Comparison of ENCODE assay signal across 26 mouse cellular contexts in genomic region chr6:108699679-108700078, GRCm38 (mm10). TPM values are rescaled to one million over a fixed set of nuclear protein-coding genes. Genes with fewer than 3 reads are reported as not detected.
DNase-seq lines count a peak whose midpoint lies in the region; ATAC-seq and TF ChIP-seq lines count a peak whose summit lies in the region.
"Had no signal": no experiment of that assay in that cellular context is flagged by ENCODE, and none has a peak within 500 bp of the region (broad histone marks: within the 10 kb centered on the region; RNA-seq: fewer than 3 reads in every experiment).

No protein-coding gene starts in this region.

- no peak overlapping the region for H3K9ac ChIP-seq in embryonic facial prominence, embryonic 11.5 days (replicated peaks; ENCODE audit: low read length)
- no peak overlapping the region for H3K9ac ChIP-seq in midbrain, embryonic 13.5 days (replicated peaks)
- H3K9ac ChIP-seq in stomach, postnatal 0 days (ENCODE audit: low read length), result no peak overlapping the region
- H3K9ac ChIP-seq: embryonic facial prominence, embryonic 13.5 days; hindbrain, embryonic 14.5 days; liver, embryonic 12.5 days; liver, postnatal 0 days had no signal

- no peak for TF ChIP-seq EP300 in stomach, postnatal 0 days (optimal IDR thresholded peaks at IDR 0.05)

- H3K9me3 ChIP-seq in embryonic facial prominence, embryonic 11.5 days (replicated peaks; ENCODE audit: control insufficient read depth, low read length), result no peaks in the 10 kb centered on the region
- no peaks in the 10 kb centered on the region for H3K9me3 ChIP-seq in embryonic facial prominence, embryonic 10.5 days
- H3K9me3 ChIP-seq in midbrain, embryonic 10.5 days (replicated peaks), result no peaks in the 10 kb centered on the region
- no peaks in the 10 kb centered on the region for H3K9me3 ChIP-seq in midbrain, embryonic 13.5 days
- no peaks in the 10 kb centered on the region for H3K9me3 ChIP-seq in stomach, postnatal 0 days (ENCODE audit: control insufficient read depth, low read length)
- H3K9me3 ChIP-seq: embryonic facial prominence, embryonic 13.5 days; liver, embryonic 12.5 days had no signal

- H3K4me3 ChIP-seq in embryonic facial prominence, embryonic 11.5 days (ENCODE audit: low read depth, low read length), result no peak overlapping the region
- no peak overlapping the region for H3K4me3 ChIP-seq in embryonic facial prominence, embryonic 10.5 days
- no peak overlapping the region for H3K4me3 ChIP-seq in midbrain, embryonic 10.5 days
- no peak overlapping the region for H3K4me3 ChIP-seq in midbrain, embryonic 13.5 days (replicated peaks)
- no peak overlapping the region for H3K4me3 ChIP-seq in stomach, postnatal 0 days (ENCODE audit: low read depth, low read length)
- H3K4me3 ChIP-seq: embryonic facial prominence, embryonic 13.5 days; liver, embryonic 12.5 days had no signal

- H3K4me1 ChIP-seq in embryonic facial prominence, embryonic 11.5 days (ENCODE audit: control insufficient read depth, insufficient read depth, low read length), result no peaks in the 10 kb centered on the region; the same call in 1 of the 2 replicates
- peaks cover 32% of the 10 kb centered on the region for H3K4me1 ChIP-seq in embryonic facial prominence, embryonic 10.5 days
- peaks cover 46% of the 10 kb centered on the region for H3K4me1 ChIP-seq in midbrain, embryonic 10.5 days
- H3K4me1 ChIP-seq in midbrain, embryonic 13.5 days (replicated peaks), result peaks cover 30% of the 10 kb centered on the region
- no peaks in the 10 kb centered on the region for H3K4me1 ChIP-seq in stomach, postnatal 0 days (replicated peaks; ENCODE audit: control insufficient read depth, insufficient read depth)

- no peak overlapping the region for H3K4me2 ChIP-seq in embryonic facial prominence, embryonic 11.5 days (ENCODE audit: low read depth, low read length)
- no peak overlapping the region for H3K4me2 ChIP-seq in midbrain, embryonic 13.5 days (replicated peaks)
- H3K4me2 ChIP-seq in stomach, postnatal 0 days (replicated peaks; ENCODE audit: low read depth), result no peak overlapping the region

- H3K36me3 ChIP-seq in embryonic facial prominence, embryonic 11.5 days (replicated peaks; ENCODE audit: control insufficient read depth, insufficient read depth, low read depth, low read length), result no peaks in the 10 kb centered on the region
- no peaks in the 10 kb centered on the region for H3K36me3 ChIP-seq in embryonic facial prominence, embryonic 10.5 days (replicated peaks)
- no peaks in the 10 kb centered on the region for H3K36me3 ChIP-seq in midbrain, embryonic 10.5 days
- H3K36me3 ChIP-seq in midbrain, embryonic 13.5 days, result no peaks in the 10 kb centered on the region
- no peaks in the 10 kb centered on the region for H3K36me3 ChIP-seq in stomach, postnatal 0 days (ENCODE audit: control insufficient read depth, insufficient read depth, low read length)
- H3K36me3 ChIP-seq: embryonic facial prominence, embryonic 13.5 days; liver, embryonic 12.5 days had no signal

- WGBS in embryonic facial prominence, embryonic 11.5 days, result 62% methylated on average over 3 of the region's 3 CpGs
- WGBS in embryonic facial prominence, embryonic 10.5 days, result 73% methylated on average over 3 of the region's 3 CpGs
- 66% methylated on average over 3 of the region's 3 CpGs for WGBS in midbrain, embryonic 10.5 days
- WGBS in midbrain, embryonic 13.5 days, result 74% methylated on average over 3 of the region's 3 CpGs
- WGBS in stomach, postnatal 0 days, result 67% methylated on average over 3 of the region's 3 CpGs

- no peak for DNase-seq in embryonic facial prominence, embryonic 11.5 days (ENCODE audit: low spot score)
- DNase-seq in embryonic facial prominence, embryonic 10.5 days (ENCODE audit: low spot score), result no peak
- DNase-seq in midbrain, embryonic 10.5 days (ENCODE audit: low spot score), result no peak
- peak; percentile 84 for DNase-seq in MEL-GATA-1-ER (ENCODE audit: extremely low read depth, low read depth)
- no peak for DNase-seq in stomach, postnatal 0 days (ENCODE audit: low spot score)
- no peak for DNase-seq in right cerebral cortex, postnatal 25 days
- no peak for DNase-seq in kidney, adult 8-10 months
- DNase-seq: adrenal gland, adult 8-10 months; cerebellum, adult 8-10 months; cerebellum, postnatal 25 days; gastrocnemius, postnatal 25 days; heart, adult 18-20 months; heart, postnatal 4 days; kidney, adult 18-20 months; kidney, postnatal 36 days; left cerebral cortex, postnatal 4 days; liver, postnatal 0 days; lung, postnatal 36 days; spleen, adult 18-20 months; thymus, adult 18-20 months; thymus, postnatal 36 days had no signal

- H3K27me3 ChIP-seq in embryonic facial prominence, embryonic 11.5 days (ENCODE audit: control insufficient read depth, insufficient read depth, low read length), result no peaks in the 10 kb centered on the region
- H3K27me3 ChIP-seq in embryonic facial prominence, embryonic 10.5 days (replicated peaks; ENCODE audit: low read depth, poor library complexity, severe bottlenecking), result peaks cover 25% of the 10 kb centered on the region
- peaks cover 8% of the 10 kb centered on the region for H3K27me3 ChIP-seq in midbrain, embryonic 10.5 days (ENCODE audit: low read depth, poor library complexity, severe bottlenecking)
- H3K27me3 ChIP-seq in midbrain, embryonic 13.5 days, result 0 out of 2 replicates have a peak, but pooled peaks cover 4% of the 10 kb centered on the region
- H3K27me3 ChIP-seq in stomach, postnatal 0 days (ENCODE audit: control insufficient read depth, insufficient read depth, low read length), result no peaks in the 10 kb centered on the region
- H3K27me3 ChIP-seq: embryonic facial prominence, embryonic 13.5 days had no signal

- 0 out of 2 replicates have a peak, but pooled peaks have one; percentile 7 for ATAC-seq in embryonic facial prominence, embryonic 11.5 days (replicated peaks; ENCODE audit: insufficient number of reproducible peaks, low FRiP score, low TSS enrichment, low read depth)
- ATAC-seq in midbrain, embryonic 13.5 days, result no peak
- peak; percentile 30; the same call in 1 of the 2 replicates for ATAC-seq in stomach, postnatal 0 days (ENCODE audit: low FRiP score, low TSS enrichment)
- ATAC-seq: inflammation-experienced regulatory T-cells, adult 6 months; liver, embryonic 12.5 days; liver, postnatal 0 days had no signal

- no peak for TF ChIP-seq CTCF in stomach, postnatal 0 days (IDR thresholded peaks at IDR 0.05; ENCODE audit: low read depth)

- no peak overlapping the region for H3K27ac ChIP-seq in embryonic facial prominence, embryonic 11.5 days (replicated peaks; ENCODE audit: low read depth, low read length)
- no peak overlapping the region for H3K27ac ChIP-seq in embryonic facial prominence, embryonic 10.5 days (replicated peaks)
- H3K27ac ChIP-seq in midbrain, embryonic 10.5 days (replicated peaks), result peak overlapping the region; percentile 85; the same call in 1 of the 2 replicates
- H3K27ac ChIP-seq in midbrain, embryonic 13.5 days, result no peak overlapping the region
- H3K27ac ChIP-seq in stomach, postnatal 0 days (replicated peaks), result no peak overlapping the region
- H3K27ac ChIP-seq: embryonic facial prominence, embryonic 13.5 days; hindbrain, embryonic 14.5 days; liver, embryonic 12.5 days had no signal

RNA-seq across cellular contexts. Expression of gene Bhlhe40, which starts 39.2 kb away (rescaled TPM):
- polyA plus RNA-seq in embryonic facial prominence, embryonic 11.5 days (2014; fragmentation: Nextera tagmentation; extraction: Ambion mirVana), result 1.5 and 1.6 TPM in 2 replicates
- 1.3 and 1.4 TPM in 2 replicates for polyA plus RNA-seq in embryonic facial prominence, embryonic 10.5 days (2016; fragmentation: Nextera tagmentation; extraction: Ambion mirVana)
- polyA plus RNA-seq in midbrain, embryonic 10.5 days (2016; fragmentation: Nextera tagmentation; extraction: Ambion mirVana), result 1.8 and 1.9 TPM in 2 replicates
- polyA plus RNA-seq in midbrain, embryonic 13.5 days (2015; fragmentation: Nextera tagmentation; extraction: Ambion mirVana), result 3.3 and 3.4 TPM in 2 replicates
- 24.8 and 28.7 TPM in 2 replicates for polyA plus RNA-seq in stomach, postnatal 0 days (2015; fragmentation: Nextera tagmentation; extraction: Ambion mirVana)
